Mouse (Mus musculus) cerebellum, adult 18-20 months (tissue): Measurements from ENCODE around the gene Erc1.
A peak's percentile ranks its signal among the peaks of the same experiment; 100 is the strongest.

Source experiments
- DNase-seq, 2 experiments: peaks; one replicate each; pipeline ENCODE4 v3.0.0; 2021

Erc1 gene

GRCm38 (mm10) chr6:119803239-119803638 is 44.7 kb downstream of the Erc1 start:
- peak; percentile 47 to 49 for DNase-seq

GRCm38 (mm10) chr6:119796911-119797486 is 51.0 kb downstream of the Erc1 start:
- peak; percentile 45 to 57 for DNase-seq

GRCm38 (mm10) chr6:119796291-119796690 is 51.7 kb downstream of the Erc1 start:
- DNase-seq, result no peak

GRCm38 (mm10) chr6:119792562-119792961 is 55.4 kb downstream of the Erc1 start:
- peak; percentile 73 to 75 for DNase-seq

GRCm38 (mm10) chr6:119782416-119782815 is 65.6 kb downstream of the Erc1 start:
- DNase-seq, result no peak

- no peak for DNase-seq
Measured at GRCm38 (mm10) chr6:119781109-119781508, 66.9 kb downstream of the Erc1 start.

- no peak for DNase-seq
Measured at GRCm38 (mm10) chr6:119768778-119769177, 79.2 kb downstream of the Erc1 start.

GRCm38 (mm10) chr6:119764355-119764754 is 83.6 kb downstream of the Erc1 start:
- DNase-seq, result no peak

GRCm38 (mm10) chr6:119759866-119760265 is 88.1 kb downstream of the Erc1 start:
- peak in 1 of 2 experiments; percentile 14 for DNase-seq

GRCm38 (mm10) chr6:119758490-119758889 is 89.5 kb downstream of the Erc1 start:
- DNase-seq, result no peak

GRCm38 (mm10) chr6:119757796-119758195 is 90.2 kb downstream of the Erc1 start:
- DNase-seq, result no peak

GRCm38 (mm10) chr6:119755866-119756265 is 92.1 kb downstream of the Erc1 start:
- no peak for DNase-seq

- no peak for DNase-seq
Measured at GRCm38 (mm10) chr6:119749093-119749635, 98.8 kb downstream of the Erc1 start.

GRCm38 (mm10) chr6:119741861-119742260 is 106.1 kb downstream of the Erc1 start:
- no peak for DNase-seq

GRCm38 (mm10) chr6:119740541-119740940 is 107.4 kb downstream of the Erc1 start:
- no peak for DNase-seq

GRCm38 (mm10) chr6:119738638-119739375 is 109.2 kb downstream of the Erc1 start:
- no peak for DNase-seq

- no peak for DNase-seq
Measured at GRCm38 (mm10) chr6:119737716-119738115, 110.3 kb downstream of the Erc1 start.

GRCm38 (mm10) chr6:119735937-119736336 is 112.0 kb downstream of the Erc1 start:
- DNase-seq, result peak; percentile 35 to 55

- no peak for DNase-seq
Measured at GRCm38 (mm10) chr6:119731155-119731554, 116.8 kb downstream of the Erc1 start.

- DNase-seq, result no peak
Measured at GRCm38 (mm10) chr6:119715234-119715633, 132.7 kb downstream of the Erc1 start.

GRCm38 (mm10) chr6:119713961-119714360 is 134.0 kb downstream of the Erc1 start:
- no peak for DNase-seq

GRCm38 (mm10) chr6:119712486-119712885 is 135.5 kb downstream of the Erc1 start:
- no peak for DNase-seq

- no peak for DNase-seq
Measured at GRCm38 (mm10) chr6:119711649-119712305, 136.2 kb downstream of the Erc1 start.

GRCm38 (mm10) chr6:119709552-119709951 is 138.4 kb downstream of the Erc1 start:
- no peak for DNase-seq
